Mouse (Mus musculus): ENCODE results near the gene Arid1b.
A peak's percentile ranks its signal among the peaks of the same experiment; 100 is the strongest.
"Not testable (repeated sequence)": the region's sequence is repeated elsewhere in the genome, so short reads cannot be mapped to it uniquely, and the experiment has no call there.

The Arid1b gene

GRCm38 (mm10) chr17:5110981-5111380 is 116.8 kb downstream of the Arid1b start:
- not testable (repeated sequence) for DNase-seq (ENCODE audit: low spot score in 2 of 2)

DNA sequence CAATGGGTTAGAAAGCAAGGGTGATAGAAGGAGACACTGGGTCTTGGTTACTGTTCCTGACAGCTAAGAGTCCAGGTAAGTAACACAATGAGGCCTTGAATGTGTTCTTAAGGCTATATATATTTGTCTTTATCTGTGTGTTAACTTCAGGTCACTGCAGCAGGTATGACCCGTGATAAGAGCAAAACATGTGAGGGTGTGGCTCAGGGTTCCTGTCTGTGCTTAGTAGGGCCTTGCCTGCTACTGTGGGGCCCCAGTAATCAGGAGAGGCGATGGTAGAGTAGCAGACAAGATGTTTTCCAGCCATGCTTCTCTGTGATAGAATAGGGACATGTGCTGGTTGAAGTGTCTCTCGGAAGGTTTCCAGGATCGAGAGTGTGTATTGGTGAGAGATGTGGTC is 118.0 kb downstream of the Arid1b start:
- no peak for DNase-seq (ENCODE audit: low spot score in 2 of 2)

GRCm38 (mm10) chr17:5115952-5116351 is 121.8 kb downstream of the Arid1b start:
- DNase-seq (ENCODE audit: low spot score in 2 of 2), result no peak

- no peak for DNase-seq (ENCODE audit: low spot score in 2 of 2)
Measured at GRCm38 (mm10) chr17:5116990-5117389, 122.9 kb downstream of the Arid1b start.

DNA sequence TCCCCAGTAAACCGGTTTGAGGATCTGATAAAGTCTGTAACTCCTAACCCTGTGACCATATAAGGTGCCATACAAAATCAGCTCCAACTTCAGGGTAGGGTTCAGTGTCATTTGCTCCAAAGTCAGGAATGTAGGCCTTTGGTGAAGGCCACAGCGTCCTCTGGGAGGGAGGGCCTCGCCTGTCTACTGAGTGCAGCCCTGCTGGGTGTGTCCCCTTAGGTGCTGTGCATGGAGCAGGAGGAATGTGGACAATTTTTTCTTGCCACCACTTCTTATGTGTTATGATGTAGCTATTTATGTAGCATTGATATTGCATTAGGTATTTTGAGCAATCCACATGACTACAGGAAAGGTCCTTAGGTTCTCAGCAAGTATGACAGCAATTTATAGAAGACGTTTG is 124.0 kb downstream of the Arid1b start:
- no peak for DNase-seq (ENCODE audit: low spot score in 2 of 2)

- no peak for DNase-seq (ENCODE audit: low spot score in 2 of 2)
Measured at GRCm38 (mm10) chr17:5124643-5125042, 130.5 kb downstream of the Arid1b start.

- no peak for DNase-seq (ENCODE audit: low spot score in 2 of 2)
Measured at GRCm38 (mm10) chr17:5125084-5125855, 131.1 kb downstream of the Arid1b start.

GRCm38 (mm10) chr17:5125856-5126806 is 132.0 kb downstream of the Arid1b start:
- no peak for DNase-seq (ENCODE audit: low spot score in 2 of 2)

DNA sequence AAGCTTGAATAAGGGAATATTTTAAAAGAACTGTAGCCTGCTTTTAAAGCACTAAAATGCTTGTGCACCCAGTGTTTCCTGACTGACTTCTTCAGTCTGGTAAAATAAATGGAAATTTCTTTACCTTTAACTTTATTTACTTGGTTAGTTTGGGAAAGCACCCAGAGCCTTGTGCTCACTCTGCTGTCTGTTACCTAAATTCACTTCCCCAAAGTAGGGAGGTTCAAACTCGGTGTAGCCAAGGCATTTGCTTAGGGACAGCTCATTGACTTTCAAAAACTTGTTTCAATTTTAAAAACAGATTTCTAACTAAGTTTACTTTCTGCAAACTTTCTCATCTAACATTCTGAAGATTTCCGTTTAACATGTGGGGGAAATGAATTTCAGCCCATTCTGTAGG is 135.5 kb downstream of the Arid1b start:
- no peak for DNase-seq (ENCODE audit: low spot score in 2 of 2)

- DNase-seq (ENCODE audit: low spot score in 2 of 2), result no peak
Measured at GRCm38 (mm10) chr17:5130116-5130515, 136.0 kb downstream of the Arid1b start.

DNA sequence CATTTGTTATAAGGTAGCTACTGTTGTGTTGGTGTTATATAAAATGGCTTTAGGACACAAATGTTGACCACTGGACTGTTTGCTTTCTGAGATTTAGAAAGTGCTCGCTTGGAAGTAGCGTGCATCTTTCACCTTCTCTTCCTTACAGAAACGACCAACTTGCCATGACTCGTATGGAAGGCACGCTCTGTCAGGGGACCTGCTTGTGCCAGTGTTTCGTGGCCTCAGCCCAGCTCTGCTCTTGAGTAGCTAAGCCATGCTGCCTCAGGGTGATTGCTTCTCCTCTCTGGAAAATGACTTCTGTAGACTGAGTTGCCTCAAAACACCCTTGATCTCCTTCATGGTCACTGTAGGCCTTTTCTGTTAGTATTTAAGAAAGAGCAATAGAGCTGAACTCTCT is 137.6 kb downstream of the Arid1b start:
- DNase-seq (ENCODE audit: low spot score in 2 of 2), result no peak

GRCm38 (mm10) chr17:5132296-5132986 is 138.3 kb downstream of the Arid1b start:
- no peak for DNase-seq (ENCODE audit: low spot score in 2 of 2)

GRCm38 (mm10) chr17:5132987-5133355 is 138.8 kb downstream of the Arid1b start:
- DNase-seq (ENCODE audit: low spot score in 2 of 2), result no peak

DNA sequence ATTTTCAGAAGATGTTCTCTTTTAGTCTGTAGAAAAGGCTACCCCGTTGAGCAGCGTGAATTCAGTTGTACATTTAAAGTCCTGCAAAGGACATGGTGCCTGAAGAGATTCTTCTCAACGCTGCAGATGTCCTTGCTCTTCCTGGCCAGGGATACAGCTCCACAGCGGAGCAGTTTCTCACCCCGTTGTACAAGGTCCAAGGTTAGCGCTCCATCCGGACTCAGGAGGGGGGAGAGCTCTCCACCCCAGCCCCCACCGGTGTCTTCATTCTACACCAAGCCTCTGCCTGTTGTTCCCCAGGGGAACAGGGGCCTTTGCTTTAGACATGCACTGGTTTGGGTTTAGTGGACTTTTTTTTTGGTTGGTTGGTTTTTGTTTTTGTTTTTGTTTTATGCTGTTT is 139.7 kb downstream of the Arid1b start:
- no peak for DNase-seq (ENCODE audit: low spot score in 2 of 2)

- DNase-seq (ENCODE audit: low spot score in 2 of 2), result no peak
Measured at GRCm38 (mm10) chr17:5134271-5134670, 140.1 kb downstream of the Arid1b start.

DNA sequence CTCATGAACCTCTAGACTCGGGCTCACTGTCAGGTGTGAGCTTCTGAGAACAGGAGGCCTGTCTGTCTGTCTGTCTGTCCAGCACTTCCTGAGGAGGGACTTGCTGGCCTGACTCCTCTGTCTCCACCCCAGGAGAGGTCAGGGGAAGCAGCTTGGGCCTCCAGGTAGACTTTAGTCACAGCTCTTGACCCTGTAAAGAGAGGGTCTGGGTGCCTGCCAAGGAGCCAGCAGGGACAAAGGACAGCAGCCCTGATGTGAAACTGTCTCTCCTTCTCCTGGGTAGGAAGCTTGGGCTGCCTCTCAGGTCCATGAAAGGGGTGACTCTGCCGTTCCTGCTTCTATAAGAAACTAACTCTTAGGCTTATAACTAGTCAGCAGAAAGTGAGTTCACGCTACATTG is 143.8 kb downstream of the Arid1b start:
- DNase-seq (ENCODE audit: low spot score in 2 of 2), result no peak

DNA sequence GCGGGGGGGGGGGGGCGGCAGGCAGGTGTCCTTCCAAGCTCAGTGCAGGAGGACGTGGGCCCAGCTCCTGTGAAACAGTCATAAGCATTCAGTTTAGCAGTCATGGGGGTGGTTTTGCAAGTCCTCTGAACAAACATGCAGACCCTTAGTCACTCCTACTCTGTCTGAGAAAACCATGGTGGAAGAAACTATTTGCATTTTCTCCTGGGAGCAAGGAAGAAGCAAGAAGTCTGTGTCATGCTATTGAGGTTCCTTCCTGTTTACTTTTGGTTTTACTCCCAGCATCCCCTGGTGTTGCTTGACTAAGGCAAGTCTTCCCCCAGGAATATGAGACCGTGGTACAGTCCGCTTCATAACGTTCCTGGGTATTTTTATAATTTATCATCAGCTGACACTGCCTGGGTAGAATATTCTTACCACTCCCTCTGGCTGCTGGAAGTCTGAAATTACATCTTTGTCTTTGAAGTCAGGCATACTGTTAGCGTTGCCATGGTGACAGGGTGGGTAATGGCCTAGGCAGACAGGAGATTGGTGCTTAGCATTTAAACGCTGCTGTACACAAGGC is 144.6 kb downstream of the Arid1b start:
- DNase-seq (ENCODE audit: low spot score in 2 of 2), result peak; percentile 73 to 85

DNA sequence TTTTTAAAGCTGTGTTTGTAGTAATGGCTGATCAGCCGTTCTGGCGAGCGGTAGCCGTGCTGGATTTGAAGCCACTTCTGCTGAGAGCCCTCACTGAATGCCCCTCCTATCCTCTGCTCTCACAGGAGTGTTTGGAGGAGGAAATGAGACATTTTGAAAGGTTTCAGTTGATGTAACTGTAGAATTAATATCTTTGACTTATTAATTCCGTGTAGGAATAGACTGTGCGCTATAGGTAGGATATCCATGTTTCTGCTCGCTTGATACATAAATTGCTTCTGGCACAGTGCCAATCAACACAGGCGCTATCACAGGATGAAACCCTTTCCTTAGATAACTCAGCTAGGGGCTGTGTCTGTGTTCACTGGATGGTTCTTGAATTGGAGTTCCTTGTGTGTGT is 145.4 kb downstream of the Arid1b start:
- no peak for DNase-seq (ENCODE audit: low spot score in 2 of 2)

GRCm38 (mm10) chr17:5143735-5144439 is 149.8 kb downstream of the Arid1b start:
- no peak for DNase-seq (ENCODE audit: low spot score in 2 of 2)

DNA sequence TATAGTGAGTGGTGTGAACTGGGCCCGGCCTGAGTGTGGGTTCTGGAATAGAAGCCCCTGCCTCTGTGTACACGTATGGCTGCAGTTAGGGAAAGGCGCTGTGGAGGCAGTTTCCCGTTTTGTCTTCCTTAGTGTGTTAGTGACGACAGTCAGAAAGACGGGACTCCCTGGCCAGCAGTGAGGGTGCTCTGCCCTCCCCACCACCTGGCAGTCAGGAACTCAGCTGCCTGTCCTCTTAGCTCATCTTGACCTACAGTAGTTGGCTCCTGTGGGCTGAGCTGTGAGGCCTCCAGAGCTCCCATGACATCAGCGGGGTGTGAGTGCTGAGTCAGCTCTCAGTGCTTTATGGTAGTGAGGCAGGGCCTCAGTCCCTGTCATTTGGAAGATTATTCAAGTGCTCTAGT is 156.5 kb downstream of the Arid1b start:
- DNase-seq (ENCODE audit: low spot score in 2 of 2), result no peak

- DNase-seq (ENCODE audit: low spot score in 2 of 2), result no peak
Measured at GRCm38 (mm10) chr17:5151852-5152251, 157.7 kb downstream of the Arid1b start.

All from frontal cortex, postnatal 10 days (tissue).